Mouse (Mus musculus) yolk sac, embryonic 10.5 days (tissue): Measurements from ENCODE around the gene Pigr.
A peak's percentile ranks its signal among the peaks of the same experiment; 100 is the strongest.

Experiments used
- DNase-seq: peaks from one replicate; pipeline ENCODE4 v3.0.0-alpha.2; 2017; ENCODE audit warnings: low spot score

The Pigr gene

DNA sequence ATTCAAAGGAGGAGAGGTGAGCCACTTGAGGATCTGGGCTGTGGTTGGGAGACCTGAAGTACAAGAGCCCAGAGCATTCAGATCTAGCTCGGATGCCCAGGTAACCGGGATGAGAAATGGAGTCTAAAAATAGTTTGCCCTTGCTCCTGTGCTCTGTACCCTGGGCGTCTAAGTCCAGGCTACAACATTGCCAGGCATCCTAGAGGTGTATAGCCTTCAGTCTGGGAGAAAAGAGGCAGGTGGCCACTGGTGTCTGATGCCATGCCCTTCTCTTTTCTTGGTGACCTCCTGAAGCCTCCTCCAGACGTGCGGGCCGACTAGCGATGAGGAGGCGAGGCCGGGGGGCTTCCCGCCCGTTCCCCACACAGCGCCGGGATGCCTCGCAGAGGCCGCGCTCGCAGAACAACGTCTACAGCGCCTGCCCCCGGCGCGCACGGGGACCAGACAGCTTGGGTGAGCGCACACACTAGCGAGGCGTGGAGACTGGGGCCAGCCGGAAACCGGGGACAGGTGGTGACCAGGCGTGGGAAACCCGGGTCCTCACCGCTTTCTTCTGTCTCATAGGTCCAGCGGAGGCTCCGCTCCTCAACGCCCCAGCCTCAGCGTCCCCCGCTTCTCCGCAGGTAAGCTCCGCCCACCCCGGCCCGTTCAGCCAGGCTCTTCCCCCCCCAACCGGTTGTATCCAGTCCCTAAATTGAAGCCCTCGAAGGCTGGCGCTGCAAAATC is 51.6 kb downstream of the Pigr start:
- peak; percentile 40 for DNase-seq

DNA sequence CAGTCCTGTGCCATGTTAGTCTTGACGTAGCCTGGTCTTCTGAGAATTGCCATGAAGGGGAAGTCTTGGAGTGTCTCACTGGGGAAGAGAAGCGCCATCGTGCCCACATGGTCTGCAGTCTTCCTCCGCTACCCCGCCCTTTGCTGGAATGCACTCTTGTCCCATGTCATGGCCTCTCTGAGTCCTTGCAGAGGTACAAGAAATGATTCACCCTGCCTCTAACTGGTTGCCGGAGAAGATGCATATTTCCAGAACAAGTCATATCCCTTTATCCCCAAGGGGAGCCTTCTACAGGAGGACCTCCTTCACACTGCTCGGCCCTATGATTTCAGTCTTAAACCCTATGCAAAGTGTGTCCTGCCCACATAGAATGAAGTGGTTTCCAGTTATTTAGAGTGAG is 53.4 kb downstream of the Pigr start:
- no peak for DNase-seq

DNA sequence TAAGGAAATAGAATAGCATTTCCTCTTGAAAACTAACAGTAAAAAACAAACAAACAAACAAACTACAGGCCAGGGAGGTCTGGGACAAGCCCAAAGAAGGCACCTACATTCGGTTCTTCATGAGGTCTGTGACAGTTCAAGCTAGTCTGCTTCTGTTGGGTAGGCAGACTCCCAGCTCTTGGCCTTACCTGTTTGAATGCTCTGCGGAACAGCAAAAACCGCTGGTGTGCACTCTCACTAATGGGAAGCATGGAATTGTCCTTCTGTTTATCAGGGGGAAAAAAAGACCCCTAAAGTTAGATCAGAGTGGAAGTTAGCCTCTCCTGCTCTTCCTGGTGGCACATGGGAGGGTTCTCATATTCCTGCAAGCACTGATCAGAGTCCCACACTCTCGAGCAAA is 56.7 kb downstream of the Pigr start:
- DNase-seq: no peak

DNA sequence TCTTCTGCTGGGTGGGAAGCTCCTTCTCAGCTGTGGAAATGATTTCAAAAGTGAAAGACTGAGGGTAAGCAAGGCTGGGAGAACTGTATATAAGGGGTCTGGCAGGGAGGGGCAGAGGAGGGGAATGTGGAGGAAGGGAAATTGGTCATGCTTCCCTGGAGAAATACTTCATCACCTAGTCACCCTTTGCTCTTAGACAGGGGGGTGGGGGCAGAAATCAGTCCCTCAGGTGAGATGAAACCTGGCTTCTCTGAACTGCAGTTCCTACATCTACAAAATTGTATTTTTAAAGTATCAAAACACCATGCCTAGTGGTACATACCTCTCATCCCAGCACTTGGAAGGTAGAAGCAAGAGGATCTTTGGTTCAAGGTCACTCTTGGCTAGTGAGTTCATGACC is 60.9 kb downstream of the Pigr start, which contains the start of gene Il24:
Il24 (minus strand) TSS at position 101 of the 400 bp plus-strand sequence.
- no peak for DNase-seq

DNA sequence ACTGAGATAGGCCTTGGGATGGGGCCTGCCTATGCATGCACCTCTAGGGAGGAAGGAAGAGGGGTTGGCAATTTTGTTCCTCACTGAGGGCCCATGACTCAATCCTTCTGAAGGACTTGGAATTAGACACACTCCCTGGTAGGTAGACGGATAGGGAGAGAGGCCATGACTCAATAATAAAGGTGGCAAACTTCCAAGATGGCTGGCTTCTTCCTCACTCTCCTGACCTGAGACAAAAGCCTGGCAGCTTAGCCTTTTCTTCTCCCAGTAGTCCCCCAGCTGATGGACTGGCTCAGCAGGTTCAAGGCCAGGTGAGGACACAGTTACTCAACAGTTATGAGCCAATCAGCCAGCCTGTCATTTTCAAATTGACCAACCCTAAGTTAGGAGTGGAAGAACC is 66.0 kb downstream of the Pigr start:
- DNase-seq: no peak

DNA sequence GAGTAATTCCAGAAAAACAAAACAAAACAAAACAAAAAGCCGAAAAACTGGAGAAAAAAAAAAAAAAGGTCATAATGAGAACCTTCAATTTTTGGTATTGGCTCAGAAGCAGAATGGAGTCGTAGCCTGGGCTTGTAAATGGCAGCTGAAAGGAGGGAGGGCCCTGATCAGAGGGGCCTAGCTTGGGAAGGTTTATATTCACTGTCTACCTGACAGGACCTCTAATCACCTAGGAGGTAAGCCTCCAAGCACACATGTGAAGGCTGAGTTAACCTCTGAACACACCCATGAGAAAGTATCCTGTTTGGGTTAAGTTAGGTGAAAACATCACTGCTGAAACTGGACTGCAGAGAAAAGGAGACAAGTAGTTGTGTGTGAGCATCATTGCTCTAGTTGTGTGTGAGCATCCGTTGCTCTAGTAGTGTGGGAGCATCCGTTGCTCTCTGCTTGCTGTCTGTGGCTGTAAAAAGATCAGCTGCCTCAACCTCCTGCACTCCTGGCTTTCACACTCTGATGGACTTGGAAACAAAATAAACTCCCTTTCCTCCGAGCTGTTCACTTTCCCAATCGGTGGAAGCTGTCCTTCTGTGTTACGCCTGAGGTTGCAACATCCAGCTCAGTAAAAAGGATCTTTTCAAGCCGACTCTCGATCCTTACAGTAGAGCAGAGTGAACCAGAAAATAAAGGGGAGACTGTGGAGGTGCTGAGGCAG is 67.0 kb downstream of the Pigr start:
- DNase-seq: no peak

DNA sequence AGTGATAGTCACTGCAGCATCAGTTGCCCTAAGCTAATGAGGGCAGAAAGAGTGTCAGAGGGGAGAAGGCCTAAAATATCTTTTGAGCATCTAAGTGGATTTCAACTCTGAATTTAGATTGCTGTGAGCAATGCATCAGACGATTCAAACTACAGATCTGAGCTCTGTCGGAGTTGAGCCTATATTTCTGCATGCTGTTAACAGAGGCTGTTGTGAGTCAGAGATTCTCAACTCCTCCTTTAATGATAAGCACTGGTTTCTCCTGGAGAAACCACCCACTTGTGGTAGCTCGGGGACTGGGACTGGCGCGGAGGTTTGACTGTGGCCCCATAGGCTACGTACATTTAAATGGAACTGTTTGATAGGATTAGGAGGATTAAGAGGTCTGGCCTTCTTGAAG is 68.0 kb downstream of the Pigr start:
- DNase-seq: no peak
